Mouse (Mus musculus) forebrain, embryonic 15.5 days (tissue): ENCODE data around the gene Zrsr2. TPM values are rescaled to one million over a fixed set of nuclear protein-coding genes. Genes with fewer than 3 reads are reported as not detected.
A peak's percentile ranks its signal among the peaks of the same experiment; 100 is the strongest.

ENCODE experiments used
- ATAC-seq: fragments of 200-750 bp; cut with Nextera tagmentation; replicated peaks from 2 replicates; pipeline ENCODE4 v1.8.0; 2017; ENCODE audit warnings: mild to moderate bottlenecking, moderate TSS enrichment, moderate library complexity
- H3K27ac ChIP-seq: fragments of 300-500 bp; sonication (generic); replicated peaks from 2 replicates; pipeline ENCODE4 v1.5.1; 2015; ENCODE audit warnings: mild to moderate bottlenecking, inconsistent platforms
- H3K27me3 ChIP-seq: fragments of 300-500 bp; sonication (generic); 2 replicates; pipeline ENCODE4 v1.6.1; 2015; ENCODE audit warnings: inconsistent platforms
- H3K36me3 ChIP-seq: fragments of 300-500 bp; sonication (generic); 2 replicates; pipeline ENCODE4 v1.6.1; 2015; ENCODE audit warnings: mild to moderate bottlenecking, inconsistent platforms
- H3K4me1 ChIP-seq: fragments of 300-500 bp; sonication (generic); 2 replicates; pipeline ENCODE4 v1.6.1; 2015; ENCODE audit warnings: inconsistent platforms
- H3K4me2 ChIP-seq: fragments of 300-500 bp; sonication (generic); replicated peaks from 2 replicates; pipeline ENCODE4 v1.6.1; 2015; ENCODE audit warnings: mild to moderate bottlenecking, inconsistent platforms
- H3K4me3 ChIP-seq: fragments of 300-500 bp; sonication (generic); 2 replicates; pipeline ENCODE4 v1.5.1; 2015; ENCODE audit warnings: mild to moderate bottlenecking, inconsistent platforms
- H3K9ac ChIP-seq: fragments of 300-500 bp; sonication (generic); replicated peaks from 2 replicates; pipeline ENCODE4 v1.6.1; 2015; ENCODE audit warnings: mild to moderate bottlenecking, inconsistent platforms
- H3K9me3 ChIP-seq: fragments of 300-500 bp; sonication (generic); 2 replicates; pipeline ENCODE4 v1.6.1; 2016; ENCODE audit warnings: inconsistent platforms
- WGBS: fragments of 180-500 bp; shearing (Covaris S2); methylation state at CpG from one replicate; pipeline ENCODE4 v1.1.7; 2015; ENCODE audit warnings: mixed read lengths; 5-methylcytosine and 5-hydroxymethylcytosine counted together
- polyA plus RNA-seq: library from polyadenylated mRNA; unstranded; fragments of >200 nt; fragmentation: Nextera tagmentation; extraction: Ambion mirVana; gene quantifications from 2 replicates; pipeline ENCODE4 v1.2.1, GENCODE M21; 2015

The Zrsr2 gene
- polyA plus RNA-seq, 1 experiment from 2014 or later: 55.8 TPM

- Histone ChIP-seq H3K4me1 (no peaks in the 10 kb centered on the region), H3K4me2 (no peak overlapping the region), H3K9me3 (no peaks in the 10 kb centered on the region), H3K27ac (no peak overlapping the region), H3K36me3 (peaks cover 10% of the 10 kb centered on the region; the same call in 1 of the 2 replicates), H3K27me3 (no peaks in the 10 kb centered on the region), H3K9ac (no peak overlapping the region), H3K4me3 (no peak overlapping the region)
- ATAC-seq: no peak
- WGBS: 91% methylated on average over 6 of the region's 6 CpGs
Observed at GRCm38 (mm10) chrX:163938587-163938986, 19.9 kb downstream of the Zrsr2 start.

DNA sequence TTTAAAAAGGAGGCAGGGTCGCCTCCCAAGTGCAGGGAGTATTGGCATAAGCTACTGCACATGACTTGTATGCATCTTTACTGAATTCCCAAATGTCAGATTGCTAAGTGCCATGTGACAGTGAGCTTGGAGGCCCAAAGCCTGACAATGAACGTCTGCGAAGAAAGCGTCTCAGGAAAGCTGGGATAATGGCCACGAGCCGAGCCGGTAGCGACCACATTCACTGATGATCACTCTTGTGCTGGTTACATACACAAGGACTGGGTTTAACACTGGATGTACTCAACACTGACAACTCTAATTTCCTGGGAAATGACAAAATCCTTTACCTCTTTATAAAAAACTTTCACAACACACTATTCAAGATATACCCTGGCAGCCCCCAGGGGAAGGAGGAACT is 23.7 kb downstream of the Zrsr2 start:
- no peak overlapping the region for H3K9ac ChIP-seq

DNA sequence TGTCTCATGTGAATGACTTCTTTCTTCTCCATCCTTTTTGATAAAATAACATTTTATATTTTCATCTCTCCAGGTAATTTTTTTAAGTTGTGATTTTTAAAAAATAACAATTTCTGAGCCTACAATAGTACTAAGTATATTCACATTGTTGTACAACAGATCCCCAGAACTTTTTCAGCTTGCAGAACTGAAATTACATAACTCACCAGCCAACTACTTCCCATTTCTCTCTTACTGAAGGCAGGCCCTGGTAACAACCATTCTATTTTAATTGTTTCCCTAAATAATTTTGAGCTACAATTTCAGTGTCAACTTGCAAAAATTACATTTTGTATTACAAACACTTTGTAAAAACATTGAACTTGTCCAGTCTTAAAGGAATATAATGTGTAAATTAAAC is 28.9 kb downstream of the Zrsr2 start:
- H3K9ac ChIP-seq: no peak overlapping the region
- no peaks in the 10 kb centered on the region for H3K36me3 ChIP-seq
- no peaks in the 10 kb centered on the region for H3K27me3 ChIP-seq
- no peak overlapping the region for H3K4me2 ChIP-seq
- no peaks in the 10 kb centered on the region for H3K9me3 ChIP-seq
- ATAC-seq: no peak
- no peak overlapping the region for H3K4me3 ChIP-seq
- no peaks in the 10 kb centered on the region for H3K4me1 ChIP-seq
- H3K27ac ChIP-seq: no peak overlapping the region

More for the DNA sequence above, 23.7 kb downstream of the Zrsr2 start:
- H3K27ac ChIP-seq: no peak overlapping the region
- no peaks in the 10 kb centered on the region for H3K9me3 ChIP-seq
- H3K4me2 ChIP-seq: no peak overlapping the region
- 76% methylated on average over 8 of the region's 8 CpGs for WGBS
- no peak for ATAC-seq
- peaks cover 5% of the 10 kb centered on the region; the same call in 1 of the 2 replicates for H3K36me3 ChIP-seq
- H3K27me3 ChIP-seq: no peaks in the 10 kb centered on the region
- H3K4me3 ChIP-seq: no peak overlapping the region
- no peaks in the 10 kb centered on the region for H3K4me1 ChIP-seq

- Histone ChIP-seq H3K4me3 (no peak overlapping the region), H3K4me1 (peaks cover 3% of the 10 kb centered on the region; the same call in 1 of the 2 replicates), H3K27me3 (no peaks in the 10 kb centered on the region), H3K9me3 (no peaks in the 10 kb centered on the region), H3K27ac (no peak overlapping the region), H3K36me3 (0 out of 2 replicates have a peak, but pooled peaks cover 3% of the 10 kb centered on the region), H3K4me2 (no peak overlapping the region), H3K9ac (no peak overlapping the region)
- ATAC-seq: no peak
Observed at GRCm38 (mm10) chrX:163912791-163913190, 45.7 kb downstream of the Zrsr2 start.

DNA sequence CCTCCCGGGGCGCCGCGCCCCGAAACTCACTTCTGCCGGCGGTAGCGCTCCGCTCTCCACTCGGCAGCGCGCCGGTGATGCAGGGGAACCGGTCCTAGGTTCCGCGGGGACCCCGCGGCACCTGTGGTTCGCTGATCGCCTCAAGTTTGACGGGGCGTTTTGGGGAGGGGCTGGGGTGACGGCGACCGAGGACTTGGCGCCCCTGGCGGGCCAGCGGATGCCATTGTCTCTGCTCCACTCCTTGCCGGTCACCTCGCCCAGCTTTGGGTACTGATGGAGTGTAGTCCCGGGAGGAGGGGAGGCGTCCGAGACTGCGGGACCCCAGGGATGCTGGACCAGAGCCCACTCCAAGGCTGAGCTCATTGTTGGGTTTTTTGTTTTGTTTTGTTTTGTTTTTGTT is 49.1 kb downstream of the Zrsr2 start:
- H3K4me1 ChIP-seq: peaks cover 9% of the 10 kb centered on the region; the same call in 1 of the 2 replicates
- H3K9ac ChIP-seq: peak overlapping the region; percentile 71
- no peaks in the 10 kb centered on the region for H3K9me3 ChIP-seq
- H3K36me3 ChIP-seq: 0 out of 2 replicates have a peak, but pooled peaks cover 3% of the 10 kb centered on the region
- H3K4me2 ChIP-seq: peak overlapping the region; percentile 44
- 10% methylated on average over 28 of the region's 34 CpGs for WGBS
- peak overlapping the region; percentile 93 for H3K27ac ChIP-seq
- H3K27me3 ChIP-seq: no peaks in the 10 kb centered on the region
- peak overlapping the region; percentile 72 for H3K4me3 ChIP-seq
- ATAC-seq: peak; percentile 43

DNA sequence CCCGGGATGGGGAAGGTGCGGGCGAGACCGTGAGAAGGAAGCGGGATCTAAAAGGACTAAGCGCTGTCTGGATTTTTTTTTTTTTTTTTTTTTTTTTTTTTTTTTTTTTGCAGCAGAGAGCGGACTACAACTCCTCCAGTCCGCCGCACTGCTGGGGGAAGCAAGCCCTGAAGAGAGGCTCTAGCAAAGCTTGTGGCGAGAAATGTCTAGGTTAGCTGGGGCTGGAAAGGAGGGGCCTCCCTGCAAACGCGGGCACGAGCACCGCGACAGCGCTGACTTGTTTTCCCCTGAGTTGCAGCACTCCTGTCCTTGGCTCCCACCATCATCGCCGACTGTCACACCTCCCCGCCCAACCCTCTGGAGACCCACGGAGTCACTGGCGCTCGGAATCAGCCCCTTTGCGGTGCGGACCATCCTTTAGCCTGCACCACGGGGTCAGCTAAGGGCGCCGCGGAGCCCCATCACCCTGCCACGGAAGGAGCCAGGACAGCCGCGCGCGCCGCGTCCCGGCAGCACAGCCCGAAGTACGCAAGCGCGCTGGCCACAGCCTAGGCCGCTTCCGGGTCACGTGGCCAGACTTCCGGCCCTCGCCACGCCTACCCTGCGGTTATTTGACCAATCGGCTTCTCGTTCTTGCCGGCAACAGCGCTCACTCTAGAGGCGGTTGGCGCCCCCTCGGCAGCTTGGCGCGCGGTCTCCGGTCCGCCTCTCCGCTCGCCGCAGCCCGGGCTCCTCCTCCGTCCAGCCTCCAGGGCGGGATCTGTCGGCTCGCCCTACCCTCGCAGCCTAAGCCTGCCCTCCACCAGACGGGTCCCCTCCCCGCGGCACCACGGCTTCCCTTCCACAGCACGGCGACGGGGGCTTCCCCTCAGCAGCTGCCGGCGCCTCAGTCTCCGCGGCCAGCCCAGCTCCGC is 49.9 kb downstream of the Zrsr2 start, which contains the start of gene Ap1s2:
Gene Ap1s2, plus strand, starts transcription at position 681 of the 914 bp plus-strand sequence.
- 16% methylated on average over 79 of the region's 80 CpGs for WGBS
- peak; percentile 99 for ATAC-seq
- H3K9ac ChIP-seq: peak within 1 kb of the TSS; percentile 71

GRCm38 (mm10) chrX:163908003-163908336 is 50.5 kb downstream of the Zrsr2 start:
- Histone ChIP-seq H3K9ac (peak overlapping the region; percentile 71), H3K27me3 (no peaks in the 10 kb centered on the region), H3K36me3 (no peaks in the 10 kb centered on the region), H3K27ac (peak overlapping the region; percentile 93), H3K4me2 (peak overlapping the region; percentile 46), H3K4me3 (peak overlapping the region; percentile 72), H3K4me1 (peaks cover 9% of the 10 kb centered on the region; the same call in 1 of the 2 replicates), H3K9me3 (no peaks in the 10 kb centered on the region)
- no peak for ATAC-seq
- 26% methylated on average over 8 of the region's 8 CpGs for WGBS

More for the DNA sequence above, 49.9 kb downstream of the Zrsr2 start, which contains the start of gene Ap1s2:
- Histone ChIP-seq H3K27ac (peak within 1 kb of the TSS; percentile 93), H3K4me3 (peak within 1 kb of the TSS; percentile 72), H3K4me2 (peak within 1 kb of the TSS; percentile 46), H3K36me3 (no peaks in the 10 kb centered on the region), H3K27me3 (no peaks in the 10 kb centered on the region), H3K4me1 (peaks cover 9% of the 10 kb centered on the region; the same call in 1 of the 2 replicates), H3K9me3 (no peaks in the 10 kb centered on the region)

- Histone ChIP-seq H3K4me1 (peaks cover 9% of the 10 kb centered on the region; the same call in 1 of the 2 replicates), H3K9ac (no peak overlapping the region), H3K4me3 (no peak overlapping the region), H3K4me2 (no peak overlapping the region), H3K27me3 (no peaks in the 10 kb centered on the region), H3K9me3 (no peaks in the 10 kb centered on the region), H3K27ac (0 out of 2 replicates have a peak overlapping the region, but pooled peaks have one; percentile 31), H3K36me3 (no peaks in the 10 kb centered on the region)
- 41% methylated on average over 2 of the region's 2 CpGs for whole genome bisulfite sequencing
- no peak for ATAC-seq
Observed at GRCm38 (mm10) chrX:163906861-163907260, 51.6 kb downstream of the Zrsr2 start.

- no peaks in the 10 kb centered on the region for H3K4me1 ChIP-seq
- H3K4me2 ChIP-seq: no peak overlapping the region
- WGBS: 70% methylated on average over 5 of the region's 5 CpGs
- no peak overlapping the region for H3K27ac ChIP-seq
- H3K9me3 ChIP-seq: no peaks in the 10 kb centered on the region
- H3K4me3 ChIP-seq: no peak overlapping the region
- no peaks in the 10 kb centered on the region for H3K27me3 ChIP-seq
- H3K36me3 ChIP-seq: no peaks in the 10 kb centered on the region
- ATAC-seq: no peak
- no peak overlapping the region for H3K9ac ChIP-seq
Observed at GRCm38 (mm10) chrX:163899431-163900020, 58.9 kb downstream of the Zrsr2 start.

DNA sequence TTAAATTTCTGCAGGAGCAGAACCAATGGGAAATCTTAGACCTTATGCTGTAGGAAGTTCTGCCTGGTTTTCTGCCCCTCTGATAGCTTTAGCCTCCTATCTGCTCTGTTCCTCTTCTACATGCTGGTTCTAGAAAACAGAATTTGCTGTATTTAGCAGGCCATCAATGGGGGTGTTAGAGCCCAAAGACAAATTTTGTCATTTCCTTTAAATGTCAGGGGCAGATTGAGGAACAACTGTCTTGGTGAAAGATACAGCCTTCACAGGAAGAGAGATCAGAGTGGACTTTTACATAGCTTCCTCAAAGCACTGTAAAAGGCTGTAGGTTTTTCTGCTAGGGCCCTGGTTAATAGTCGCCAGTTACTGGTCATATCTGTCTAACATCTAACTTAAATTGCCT is 61.1 kb downstream of the Zrsr2 start:
- no peaks in the 10 kb centered on the region for H3K4me1 ChIP-seq
- ATAC-seq: no peak
- H3K27ac ChIP-seq: no peak overlapping the region
- no peak overlapping the region for H3K9ac ChIP-seq
- H3K4me3 ChIP-seq: no peak overlapping the region
- no peak overlapping the region for H3K4me2 ChIP-seq
- H3K27me3 ChIP-seq: no peaks in the 10 kb centered on the region
- 86% methylated on average over 1 of the region's 1 CpGs for WGBS
- no peaks in the 10 kb centered on the region for H3K36me3 ChIP-seq
- H3K9me3 ChIP-seq: no peaks in the 10 kb centered on the region

DNA sequence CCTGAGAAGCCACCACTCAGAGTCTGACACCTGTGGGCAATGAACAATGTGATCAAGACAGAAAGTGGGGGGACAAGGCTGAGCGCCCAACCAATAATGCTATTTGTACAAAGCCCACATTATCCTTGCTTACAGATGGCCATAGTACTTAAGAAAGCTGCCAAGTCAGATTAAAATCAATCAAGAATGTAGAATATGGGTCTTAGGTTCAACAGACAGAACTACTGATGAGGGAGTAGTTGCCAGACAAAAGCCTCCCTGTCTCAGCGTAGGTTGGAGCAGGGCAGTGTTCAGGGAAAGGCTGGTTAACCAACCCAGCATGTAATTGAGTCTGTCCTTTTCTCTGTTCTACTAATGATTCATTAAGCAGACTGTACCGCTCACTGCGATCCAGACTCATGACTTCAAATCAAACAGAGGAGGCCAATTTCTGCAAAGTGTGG is 72.9 kb downstream of the Zrsr2 start:
- Histone ChIP-seq H3K4me2 (no peak overlapping the region), H3K9ac (no peak overlapping the region), H3K9me3 (no peaks in the 10 kb centered on the region), H3K27ac (no peak overlapping the region), H3K36me3 (no peaks in the 10 kb centered on the region), H3K27me3 (no peaks in the 10 kb centered on the region), H3K4me1 (no peaks in the 10 kb centered on the region), H3K4me3 (no peak overlapping the region)
- 29% methylated on average over 4 of the region's 4 CpGs for WGBS
- ATAC-seq: peak; percentile 93
